Mouse (Mus musculus) embryo, embryonic 10.5 days (tissue): ENCODE results near the gene Optc.
A peak's percentile ranks its signal among the peaks of the same experiment; 100 is the strongest.

Experiments
- DNase-seq: peaks from one replicate; pipeline ENCODE4 v3.0.0-alpha.2; 2015; ENCODE audit warnings: low spot score

The Optc gene

DNA sequence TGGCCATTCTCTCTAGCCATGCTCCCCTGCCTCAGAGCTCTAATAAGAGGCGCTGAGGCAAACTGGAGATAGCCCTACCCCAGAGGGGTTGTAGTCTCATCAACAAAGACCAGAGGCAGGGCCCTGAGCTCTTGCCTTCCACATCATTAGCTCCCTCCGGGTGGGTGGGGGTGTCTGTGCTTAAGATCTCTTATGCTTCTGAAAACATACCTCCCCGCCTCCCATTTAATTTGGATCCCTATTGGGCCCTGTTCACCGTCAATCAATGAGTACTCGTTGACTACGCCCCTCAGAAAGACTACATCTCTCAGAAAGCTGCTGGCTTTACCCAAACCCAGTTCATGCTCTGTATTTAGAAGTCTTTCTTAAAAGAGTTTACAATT lies 10.3 kb upstream of the Optc start:
- DNase-seq = peak; percentile 27

DNA sequence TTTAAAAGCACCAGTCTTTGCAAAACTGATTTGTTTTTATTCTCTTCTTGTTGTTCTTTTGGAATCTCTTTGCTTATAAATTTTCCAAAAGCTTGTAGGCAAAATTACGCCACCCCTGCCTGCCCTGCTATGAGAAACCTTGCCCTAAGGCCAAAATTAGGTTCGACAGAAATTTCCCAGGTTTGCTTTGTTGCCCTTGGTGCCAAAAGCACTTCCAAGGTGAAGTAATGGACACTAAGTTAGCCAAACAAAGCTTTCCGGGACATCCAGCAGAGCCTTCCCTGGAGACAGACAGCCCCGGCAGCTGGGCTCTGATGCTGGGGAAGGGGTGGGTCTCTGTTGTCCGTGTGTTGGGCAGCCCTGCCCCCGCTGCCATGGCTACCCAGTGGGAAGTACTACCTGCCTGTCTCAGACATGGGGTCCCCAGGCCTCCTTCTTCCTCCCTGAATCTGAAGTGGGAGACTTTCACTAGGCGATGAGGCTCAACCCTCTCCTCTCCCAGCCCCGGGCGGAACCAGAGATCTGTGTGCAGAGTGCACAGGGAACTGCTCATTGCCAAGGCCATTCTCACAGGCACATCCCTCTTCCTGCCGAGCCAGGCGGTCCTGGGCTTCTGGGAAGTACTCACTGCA lies 9.8 kb upstream of the Optc start:
- peak; percentile 40 for DNase-seq

GRCm38 (mm10) chr1:133915723-133916355 lies 8.0 kb upstream of the Optc start:
- DNase-seq = no peak

- no peak for DNase-seq
Measured at GRCm38 (mm10) chr1:133915115-133915514, 7.3 kb upstream of the Optc start.

GRCm38 (mm10) chr1:133913018-133913417 lies 5.2 kb upstream of the Optc start:
- no peak for DNase-seq

DNA sequence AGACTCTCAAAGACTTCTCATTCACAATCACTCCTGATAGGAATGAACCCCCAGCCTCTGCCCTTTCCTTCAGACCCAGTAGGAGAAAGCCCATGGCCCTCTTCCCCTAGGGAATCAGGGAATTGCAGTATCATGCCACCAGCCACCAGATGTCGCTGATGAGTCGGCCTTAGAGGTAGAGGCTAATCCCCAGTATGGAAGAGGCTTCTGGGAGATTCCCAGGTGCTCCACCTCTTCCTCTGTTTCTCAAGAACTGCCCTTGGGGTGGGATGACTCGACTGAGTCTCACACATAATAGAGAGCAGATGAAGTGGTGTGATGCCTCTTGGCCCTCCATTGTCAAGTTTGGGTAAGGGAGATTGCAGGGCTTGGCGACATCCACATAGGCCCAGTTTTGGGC lies 3.7 kb upstream of the Optc start:
- peak; percentile 90 for DNase-seq

- DNase-seq = no peak
Measured at GRCm38 (mm10) chr1:133911008-133911407, 3.2 kb upstream of the Optc start.

DNA sequence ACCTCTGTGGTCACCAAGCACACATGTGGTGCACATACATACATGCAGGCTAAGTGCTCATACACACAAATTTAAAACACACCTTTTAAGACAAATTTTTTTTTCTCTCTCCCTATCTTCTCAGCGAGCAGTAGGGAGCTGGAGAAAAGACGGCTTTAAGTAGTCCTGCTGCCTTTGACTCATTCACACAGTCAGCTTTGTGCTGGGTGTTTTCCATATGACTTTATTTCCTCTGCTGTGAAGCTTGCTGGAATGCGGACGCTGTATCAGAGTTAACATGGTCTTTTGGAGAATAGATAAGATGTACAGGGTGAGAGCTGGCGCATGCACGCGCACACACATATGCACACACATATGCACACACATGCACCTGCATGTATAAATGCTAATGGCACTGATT lies 2.3 kb upstream of the Optc start:
- no peak for DNase-seq

- DNase-seq = peak; percentile 57
Measured at GRCm38 (mm10) chr1:133908659-133909575, 1.1 kb upstream of the Optc start.

- no peak for DNase-seq
Measured at GRCm38 (mm10) chr1:133906420-133906819, 1.4 kb downstream of the Optc start.

GRCm38 (mm10) chr1:133900825-133901224 lies 7.0 kb downstream of the Optc start:
- no peak for DNase-seq

DNA sequence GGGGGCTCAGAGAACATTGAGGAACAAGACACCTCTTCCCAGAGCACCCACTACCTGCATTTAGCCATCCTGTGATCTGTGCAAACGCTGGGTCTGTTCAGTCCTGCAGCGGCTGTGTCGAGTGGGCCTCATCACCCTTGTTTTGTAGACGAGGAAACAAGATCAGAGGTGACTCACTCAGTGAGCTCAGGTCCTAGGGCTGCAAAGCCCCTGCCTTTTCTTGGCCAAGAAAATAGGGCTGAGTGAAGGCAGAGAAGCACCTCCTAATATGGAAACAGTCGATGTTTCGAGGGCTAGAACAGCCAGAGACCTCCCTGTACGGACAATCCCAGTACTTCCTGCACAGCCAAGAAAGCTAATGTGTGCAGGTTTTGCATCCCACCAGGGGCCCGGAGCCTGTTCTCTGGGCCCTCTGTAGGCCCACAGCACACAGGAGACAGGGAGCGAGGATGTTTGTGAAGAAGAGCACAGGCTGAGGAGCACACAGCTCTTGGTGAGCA lies 8.7 kb downstream of the Optc start:
- DNase-seq = no peak

DNA sequence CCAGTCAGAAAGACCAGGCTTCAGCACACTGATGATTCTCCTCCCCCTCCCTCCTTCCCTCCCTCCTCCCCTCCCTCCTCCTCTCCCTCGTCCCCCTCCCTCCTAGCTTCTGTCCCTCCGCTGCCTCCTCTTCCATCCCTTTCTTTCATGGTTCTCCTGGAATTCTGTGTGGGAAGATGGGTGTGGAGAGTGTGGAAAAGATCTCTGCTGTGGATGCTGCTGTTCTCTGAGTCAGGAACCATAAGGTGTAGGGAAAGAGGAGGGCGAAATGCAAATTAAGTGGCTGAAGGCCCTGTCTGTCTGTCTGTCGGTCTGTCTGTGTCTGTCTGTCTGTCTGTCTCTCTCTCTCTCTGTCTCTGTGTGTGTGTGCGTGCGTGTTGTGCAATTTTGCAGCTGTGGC lies 10.5 kb downstream of the Optc start:
- no peak for DNase-seq

DNA sequence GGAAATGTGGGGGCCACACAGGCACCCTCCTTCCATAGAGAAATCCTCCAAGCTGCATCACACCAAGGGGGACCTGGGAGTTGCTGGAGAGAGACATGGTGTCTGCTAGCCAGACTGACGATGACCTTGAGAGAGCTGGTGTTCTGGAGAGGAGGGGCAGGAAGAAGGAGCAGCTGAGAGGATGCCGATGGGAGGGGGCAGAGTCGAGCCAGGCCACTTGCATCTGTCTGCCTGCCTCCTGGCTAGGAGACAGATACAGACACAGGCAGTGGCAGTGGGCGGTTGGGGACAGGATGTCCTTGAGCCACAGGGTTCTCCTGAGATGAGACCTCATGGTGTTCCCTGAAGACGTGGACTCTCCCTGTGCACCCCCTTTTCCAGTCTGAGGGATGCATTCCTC lies 16.3 kb downstream of the Optc start:
- DNase-seq = peak; percentile 56

DNA sequence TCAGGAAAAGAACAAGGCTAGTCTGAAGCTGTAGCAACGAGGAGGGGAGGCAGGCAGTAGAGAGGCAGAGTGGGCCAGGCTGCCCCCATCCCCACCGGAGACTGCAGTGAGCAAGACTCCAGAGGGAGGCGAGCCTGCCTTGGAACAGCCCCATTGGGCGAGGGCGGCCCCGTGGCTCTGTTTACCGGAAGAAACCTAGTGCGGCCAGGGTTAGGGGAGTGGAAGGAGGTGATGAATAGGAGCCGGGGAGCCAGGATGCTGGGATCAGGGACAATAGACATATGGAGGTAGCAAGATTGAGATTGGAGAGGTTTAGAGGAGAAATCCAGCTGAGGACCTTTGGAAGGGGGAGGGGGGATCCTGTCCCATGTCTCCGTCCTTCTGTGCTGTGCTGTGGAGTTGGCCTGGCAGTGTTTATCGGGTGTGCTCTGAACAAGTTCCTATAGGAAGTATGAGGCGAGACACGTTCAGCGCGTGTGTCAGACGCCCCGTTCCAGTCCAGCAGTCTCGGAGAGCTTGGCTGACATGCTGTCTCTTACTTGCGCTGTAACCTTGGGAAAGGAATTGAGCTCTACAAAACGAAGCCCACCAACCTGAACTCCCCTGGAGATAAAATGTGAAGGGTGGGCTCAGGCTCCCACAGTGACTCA lies 17.7 kb downstream of the Optc start:
- peak; percentile 58 for DNase-seq

DNA sequence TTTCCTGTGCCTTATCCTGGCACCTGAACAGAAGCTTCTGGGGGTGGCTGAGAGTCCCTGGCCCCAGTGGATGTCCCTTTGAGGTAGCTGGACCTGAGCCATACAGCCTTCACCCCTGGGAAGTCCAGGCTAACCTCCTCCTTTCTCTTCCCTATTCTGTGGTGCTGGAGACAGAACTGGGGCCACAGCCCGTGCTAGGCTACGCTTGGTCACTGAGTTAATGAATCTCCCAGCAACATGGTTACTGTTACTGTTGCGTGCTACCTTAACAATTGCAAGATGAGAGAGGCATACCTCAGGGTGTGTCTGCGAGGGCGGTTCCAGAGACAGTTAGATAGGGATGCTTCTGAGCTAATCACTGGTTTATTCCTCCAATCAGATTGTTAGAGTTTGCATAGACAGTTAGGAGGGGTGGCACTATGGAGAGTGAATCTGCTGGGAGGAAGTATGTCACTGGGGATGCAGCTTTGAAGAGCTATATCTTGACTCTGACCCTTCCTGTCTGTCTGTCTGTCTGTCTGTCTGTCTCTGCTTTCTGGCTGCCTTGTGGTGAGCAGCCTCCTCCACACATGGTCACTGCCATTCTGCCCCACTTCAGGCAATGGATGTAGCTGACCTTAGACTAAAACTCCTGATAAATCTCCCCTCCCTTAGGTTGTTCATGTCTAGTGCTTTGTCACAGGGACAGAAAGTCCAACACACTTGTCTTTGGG lies 20.1 kb downstream of the Optc start:
- no peak for DNase-seq

DNA sequence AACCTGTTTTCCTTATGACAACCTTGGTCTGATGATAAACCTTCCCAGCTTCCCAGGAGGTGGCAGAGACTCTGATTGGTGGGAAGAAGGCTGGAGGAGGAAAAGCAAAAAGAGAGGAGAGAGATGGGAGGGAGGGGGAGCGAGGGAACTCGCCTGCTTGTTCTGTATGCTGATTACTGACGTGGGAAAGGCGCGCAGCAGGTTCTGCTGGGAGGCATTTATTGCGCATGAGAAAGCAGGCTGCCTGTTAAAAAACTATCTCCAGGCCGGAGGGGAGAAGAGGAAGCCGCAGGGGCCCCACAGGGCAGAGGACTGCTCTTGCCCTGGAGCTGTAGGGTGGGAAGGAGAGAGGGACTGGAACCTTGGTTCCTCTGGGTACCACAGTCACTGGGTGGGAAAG lies 20.8 kb downstream of the Optc start:
- peak; percentile 59 for DNase-seq

DNA sequence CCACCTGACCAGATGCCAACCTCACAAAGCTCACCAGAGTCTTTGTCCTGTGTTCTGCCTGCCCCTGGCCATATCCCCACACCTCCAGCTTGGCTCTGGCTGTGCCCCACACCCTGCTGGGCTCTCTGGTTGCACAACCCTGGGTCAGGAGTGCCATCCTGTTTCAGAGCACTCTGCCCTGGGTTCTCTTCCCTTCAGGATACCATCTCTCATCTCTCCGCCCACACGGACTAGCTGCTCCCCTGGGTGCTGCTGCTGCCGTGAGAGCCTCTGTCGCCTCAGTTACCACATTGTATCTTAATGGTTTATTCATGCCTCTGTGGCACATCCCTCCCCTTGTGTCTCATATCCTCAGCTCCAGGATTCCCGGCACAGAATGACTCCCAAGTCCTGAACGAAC lies 21.4 kb downstream of the Optc start:
- no peak for DNase-seq

GRCm38 (mm10) chr1:133885811-133886210 lies 22.0 kb downstream of the Optc start:
- no peak for DNase-seq

DNA sequence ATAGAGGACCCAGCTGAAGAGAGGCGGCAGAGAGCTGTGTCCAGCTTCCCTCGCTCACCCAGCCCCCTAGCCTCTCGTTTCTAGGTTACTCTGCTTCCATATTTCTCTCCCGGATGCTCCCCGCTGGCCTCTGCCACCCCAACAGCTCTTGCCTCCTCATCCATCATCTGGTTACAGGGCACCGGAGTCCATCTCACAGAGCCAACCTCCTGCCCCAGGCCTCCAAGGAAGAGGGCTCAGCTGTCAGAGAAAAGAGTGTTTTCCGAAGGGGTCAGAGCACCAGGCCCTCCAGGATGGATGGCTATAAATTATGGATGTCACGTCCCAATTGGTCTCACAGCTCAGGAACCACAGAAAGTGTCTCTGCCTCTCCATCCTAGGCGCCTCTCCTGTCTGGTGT lies 23.1 kb downstream of the Optc start:
- peak; percentile 63 for DNase-seq

- DNase-seq = no peak
Measured at GRCm38 (mm10) chr1:133884090-133884489, 23.7 kb downstream of the Optc start.
